Mouse (Mus musculus): ENCODE results near the gene Krtap3-3. TPM values are rescaled to one million over a fixed set of nuclear protein-coding genes. Genes with fewer than 3 reads are reported as not detected.

The Krtap3-3 gene
- polyA plus RNA-seq, 1 experiment from 2014 or later = not detected

GRCm38 (mm10) chr11:99557976-99558745 is 7.5 kb upstream of the Krtap3-3 start:
- Histone ChIP-seq H3K4me3 (no peak overlapping the region), H3K27ac (no peak overlapping the region), H3K27me3 (ENCODE audit: low read depth, poor library complexity, severe bottlenecking) (no peaks in the 10 kb centered on the region), H3K36me3 (no peaks in the 10 kb centered on the region), H3K4me1 (no peaks in the 10 kb centered on the region), H3K9me3 (replicated peaks) (no peaks in the 10 kb centered on the region)
- no peak for DNase-seq (ENCODE audit: low spot score)
- WGBS = 88% methylated on average over 3 of the region's 3 CpGs

- H3K36me3 ChIP-seq = no peaks in the 10 kb centered on the region
- no peak within 1 kb of the TSS for H3K4me3 ChIP-seq
- no peaks in the 10 kb centered on the region for H3K9me3 ChIP-seq (replicated peaks)
- H3K27ac ChIP-seq = no peak within 1 kb of the TSS
- 57% methylated on average over 2 of the region's 2 CpGs for WGBS
- DNase-seq (ENCODE audit: low spot score) = no peak
- no peaks in the 10 kb centered on the region for H3K4me1 ChIP-seq
- no peaks in the 10 kb centered on the region for H3K27me3 ChIP-seq (ENCODE audit: low read depth, poor library complexity, severe bottlenecking)
These were observed 6.1 kb upstream of the Krtap3-3 start, which contains the start of gene Krtap3-2 for GRCm38 (mm10) chr11:99556753-99557152. Gene Krtap3-2 (minus strand): TSS chr11:99556853.

GRCm38 (mm10) chr11:99556195-99556594 is 5.5 kb upstream of the Krtap3-3 start:
- Histone ChIP-seq H3K27ac (no peak overlapping the region), H3K4me3 (no peak overlapping the region), H3K4me1 (no peaks in the 10 kb centered on the region), H3K36me3 (no peaks in the 10 kb centered on the region), H3K27me3 (ENCODE audit: low read depth, poor library complexity, severe bottlenecking) (no peaks in the 10 kb centered on the region), H3K9me3 (replicated peaks) (no peaks in the 10 kb centered on the region)
- DNase-seq (ENCODE audit: low spot score) = no peak
- WGBS = 85% methylated on average over 2 of the region's 2 CpGs

GRCm38 (mm10) chr11:99547892-99548291 is 2.8 kb downstream of the Krtap3-3 start:
- H3K27ac ChIP-seq = no peak overlapping the region
- H3K36me3 ChIP-seq = no peaks in the 10 kb centered on the region
- no peak overlapping the region for H3K4me3 ChIP-seq
- H3K4me1 ChIP-seq = no peaks in the 10 kb centered on the region
- no peak for DNase-seq (ENCODE audit: low spot score)
- H3K27me3 ChIP-seq (ENCODE audit: low read depth, poor library complexity, severe bottlenecking) = no peaks in the 10 kb centered on the region
- H3K9me3 ChIP-seq (replicated peaks) = no peaks in the 10 kb centered on the region

GRCm38 (mm10) chr11:99539721-99540120 is 10.9 kb downstream of the Krtap3-3 start:
- no peak for DNase-seq (ENCODE audit: low spot score)

GRCm38 (mm10) chr11:99521288-99521860 is 29.3 kb downstream of the Krtap3-3 start, which contains the start of gene Krt39:
Gene Krt39 (minus strand): TSS chr11:99521338.
- Histone ChIP-seq H3K27ac (no peak within 1 kb of the TSS), H3K4me1 (no peaks in the 10 kb centered on the region), H3K9me3 (replicated peaks) (no peaks in the 10 kb centered on the region), H3K27me3 (ENCODE audit: low read depth, poor library complexity, severe bottlenecking) (no peaks in the 10 kb centered on the region), H3K4me3 (no peak within 1 kb of the TSS), H3K36me3 (no peaks in the 10 kb centered on the region)
- WGBS = 44% methylated on average over 13 of the region's 13 CpGs
- no peak for DNase-seq (ENCODE audit: low spot score)

More at GRCm38 (mm10) chr11:99539721-99540120, 10.9 kb downstream of the Krtap3-3 start:
- Histone ChIP-seq H3K36me3 (no peaks in the 10 kb centered on the region), H3K27me3 (ENCODE audit: low read depth, poor library complexity, severe bottlenecking) (no peaks in the 10 kb centered on the region), H3K27ac (no peak overlapping the region), H3K4me1 (peaks cover 3% of the 10 kb centered on the region; the same call in 1 of the 2 replicates), H3K4me3 (no peak overlapping the region), H3K9me3 (replicated peaks) (no peaks in the 10 kb centered on the region)
- 88% methylated on average over 9 of the region's 9 CpGs for WGBS

- Histone ChIP-seq H3K4me3 (no peak overlapping the region), H3K9me3 (replicated peaks) (no peaks in the 10 kb centered on the region), H3K4me1 (no peaks in the 10 kb centered on the region), H3K27ac (no peak overlapping the region), H3K36me3 (no peaks in the 10 kb centered on the region), H3K27me3 (ENCODE audit: low read depth, poor library complexity, severe bottlenecking) (no peaks in the 10 kb centered on the region)
- DNase-seq (ENCODE audit: low spot score) = no peak
- 88% methylated on average over 8 of the region's 8 CpGs for WGBS
These were observed 36.6 kb downstream of the Krtap3-3 start for GRCm38 (mm10) chr11:99514098-99514497.

Other genes with a start within 250 kb of the Krtap3-3 start
- not detected in 2 replicates for gene Krt25, start 227.9 kb downstream of the Krtap3-3 start, polyA plus RNA-seq (2016; fragmentation: Nextera tagmentation; extraction: Ambion mirVana)
- gene Krt26, start 212.9 kb downstream of the Krtap3-3 start, polyA plus RNA-seq (2016; fragmentation: Nextera tagmentation; extraction: Ambion mirVana) = not detected in 2 replicates
- not detected in 2 replicates for gene Krt27, start 199.8 kb downstream of the Krtap3-3 start, polyA plus RNA-seq (2016; fragmentation: Nextera tagmentation; extraction: Ambion mirVana)
- 0.11 and 0.20 TPM in 2 replicates for gene Krt28, start 176.0 kb downstream of the Krtap3-3 start, polyA plus RNA-seq (2016; fragmentation: Nextera tagmentation; extraction: Ambion mirVana)
- 18.7 and 20.5 TPM in 2 replicates for gene Krt10, start 161.5 kb downstream of the Krtap3-3 start, polyA plus RNA-seq (2016; fragmentation: Nextera tagmentation; extraction: Ambion mirVana)
- not detected in 2 replicates for gene Krt12, start 128.6 kb downstream of the Krtap3-3 start, polyA plus RNA-seq (2016; fragmentation: Nextera tagmentation; extraction: Ambion mirVana)
- gene Krt20, start 112.7 kb downstream of the Krtap3-3 start, polyA plus RNA-seq (2016; fragmentation: Nextera tagmentation; extraction: Ambion mirVana) = 0.26 and 0.59 TPM in 2 replicates
- 0.81 and 1.4 TPM in 2 replicates for gene Krt23, start 57.7 kb downstream of the Krtap3-3 start, polyA plus RNA-seq (2016; fragmentation: Nextera tagmentation; extraction: Ambion mirVana)
- gene Krt39, start 29.5 kb downstream of the Krtap3-3 start, polyA plus RNA-seq (2016; fragmentation: Nextera tagmentation; extraction: Ambion mirVana) = 0.16 and 0.20 TPM in 2 replicates
- not detected in 2 replicates for gene Krt40, start 7.7 kb downstream of the Krtap3-3 start, polyA plus RNA-seq (2016; fragmentation: Nextera tagmentation; extraction: Ambion mirVana)
- gene Krtap3-2, start 6.0 kb upstream of the Krtap3-3 start, polyA plus RNA-seq (2016; fragmentation: Nextera tagmentation; extraction: Ambion mirVana) = not detected in 2 replicates
- not detected in 2 replicates for gene Gm11939, start 8.6 kb upstream of the Krtap3-3 start, polyA plus RNA-seq (2016; fragmentation: Nextera tagmentation; extraction: Ambion mirVana)
- not detected in 2 replicates for gene Krtap3-1, start 15.8 kb upstream of the Krtap3-3 start, polyA plus RNA-seq (2016; fragmentation: Nextera tagmentation; extraction: Ambion mirVana)
- not detected in 2 replicates for gene Krtap1-5, start 30.2 kb upstream of the Krtap3-3 start, polyA plus RNA-seq (2016; fragmentation: Nextera tagmentation; extraction: Ambion mirVana)
- gene Krtap1-4, start 32.8 kb upstream of the Krtap3-3 start, polyA plus RNA-seq (2016; fragmentation: Nextera tagmentation; extraction: Ambion mirVana) = not detected in 2 replicates
- gene Krtap1-3, start 40.5 kb upstream of the Krtap3-3 start, polyA plus RNA-seq (2016; fragmentation: Nextera tagmentation; extraction: Ambion mirVana) = not detected in 2 replicates
- not detected in 2 replicates for gene Krtap9-3, start 47.2 kb upstream of the Krtap3-3 start, polyA plus RNA-seq (2016; fragmentation: Nextera tagmentation; extraction: Ambion mirVana)
- gene Gm11938, start 52.4 kb upstream of the Krtap3-3 start, polyA plus RNA-seq (2016; fragmentation: Nextera tagmentation; extraction: Ambion mirVana) = not detected in 2 replicates
- gene Gm11937, start 59.3 kb upstream of the Krtap3-3 start, polyA plus RNA-seq (2016; fragmentation: Nextera tagmentation; extraction: Ambion mirVana) = not detected in 2 replicates
- gene Krtap2-4, start 64.0 kb upstream of the Krtap3-3 start, polyA plus RNA-seq (2016; fragmentation: Nextera tagmentation; extraction: Ambion mirVana) = not detected in 2 replicates
- not detected in 2 replicates for gene Gm11562, start 69.6 kb upstream of the Krtap3-3 start, polyA plus RNA-seq (2016; fragmentation: Nextera tagmentation; extraction: Ambion mirVana)
- gene Krtap4-1, start 77.4 kb upstream of the Krtap3-3 start, polyA plus RNA-seq (2016; fragmentation: Nextera tagmentation; extraction: Ambion mirVana) = not detected in 2 replicates
- gene Krtap4-2, start 84.2 kb upstream of the Krtap3-3 start, polyA plus RNA-seq (2016; fragmentation: Nextera tagmentation; extraction: Ambion mirVana) = not detected in 2 replicates
- not detected in 2 replicates for gene Krtap4-7, start 93.2 kb upstream of the Krtap3-3 start, polyA plus RNA-seq (2016; fragmentation: Nextera tagmentation; extraction: Ambion mirVana)
- gene Gm11555, start 99.4 kb upstream of the Krtap3-3 start, polyA plus RNA-seq (2016; fragmentation: Nextera tagmentation; extraction: Ambion mirVana) = not detected in 2 replicates
- not detected in 2 replicates for gene Gm11563, start 108.1 kb upstream of the Krtap3-3 start, polyA plus RNA-seq (2016; fragmentation: Nextera tagmentation; extraction: Ambion mirVana)
- gene Krtap4-6, start 115.1 kb upstream of the Krtap3-3 start, polyA plus RNA-seq (2016; fragmentation: Nextera tagmentation; extraction: Ambion mirVana) = not detected in 2 replicates
- gene Gm14190, start 139.9 kb upstream of the Krtap3-3 start, polyA plus RNA-seq (2016; fragmentation: Nextera tagmentation; extraction: Ambion mirVana) = not detected in 2 replicates
- gene Gm14180, start 183.4 kb upstream of the Krtap3-3 start, polyA plus RNA-seq (2016; fragmentation: Nextera tagmentation; extraction: Ambion mirVana) = not detected in 2 replicates
- gene Gm11595, start 222.0 kb upstream of the Krtap3-3 start, polyA plus RNA-seq (2016; fragmentation: Nextera tagmentation; extraction: Ambion mirVana) = not detected in 2 replicates
- not detected in 2 replicates for gene Krtap4-8, start 229.8 kb upstream of the Krtap3-3 start, polyA plus RNA-seq (2016; fragmentation: Nextera tagmentation; extraction: Ambion mirVana)
- gene Krtap4-9, start 234.3 kb upstream of the Krtap3-3 start, polyA plus RNA-seq (2016; fragmentation: Nextera tagmentation; extraction: Ambion mirVana) = not detected in 2 replicates
- not detected in 2 replicates for gene Gm11596, start 242.6 kb upstream of the Krtap3-3 start, polyA plus RNA-seq (2016; fragmentation: Nextera tagmentation; extraction: Ambion mirVana)
- gene Gm11569, start 248.1 kb upstream of the Krtap3-3 start, polyA plus RNA-seq (2016; fragmentation: Nextera tagmentation; extraction: Ambion mirVana) = not detected in 2 replicates